Mouse (Mus musculus): Measurements from ENCODE around the gene Usp19.

DNA sequence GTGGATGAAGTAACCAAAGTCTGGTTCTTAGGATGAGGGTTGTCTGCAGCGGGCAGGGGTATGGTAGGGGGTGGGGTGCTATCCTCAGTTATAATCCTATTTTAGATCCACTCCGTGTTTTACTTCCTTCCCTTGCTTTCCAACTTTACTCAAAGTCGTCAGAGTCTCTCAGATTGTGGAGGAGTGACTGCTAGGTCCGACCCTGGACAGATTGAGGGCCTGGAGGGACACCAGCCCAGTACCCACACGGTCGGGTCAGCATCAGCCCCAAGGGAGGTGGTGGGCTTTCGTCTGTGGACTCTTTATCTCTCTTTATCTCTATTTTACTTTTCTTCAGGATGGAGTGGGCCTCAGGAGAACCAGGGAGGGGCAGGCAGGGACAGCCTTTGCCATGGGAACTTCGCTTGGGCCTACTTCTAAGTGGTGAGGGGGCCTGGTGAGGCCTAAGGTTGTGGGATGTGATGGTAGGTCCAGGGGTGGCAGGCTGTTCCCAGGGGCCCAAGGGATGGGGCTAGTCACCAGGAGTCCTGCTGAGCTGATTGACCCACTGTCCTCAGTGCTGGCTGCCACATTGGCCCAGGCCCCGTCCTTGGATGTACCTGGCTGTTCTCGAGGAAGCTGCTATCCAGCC is 10.6 kb upstream of the Usp19 start, which contains the start of gene Lamb2:
- TF ChIP-seq POLR2A (IDR thresholded peaks at IDR 0.05; ENCODE audit: insufficient read length, low read depth) (peak; percentile 80), MYOG (IDR thresholded peaks at IDR 0.05; ENCODE audit: control insufficient read depth in 1 of 3, insufficient read depth in 1 of 3, insufficient read length in 2 of 3, low read depth in 2 of 3) (no peak), E2F4 (IDR thresholded peaks at IDR 0.05; ENCODE audit: insufficient read depth) (no peak), USF1 (IDR thresholded peaks at IDR 0.05; ENCODE audit: low read depth) (no peak), MAX (IDR thresholded peaks at IDR 0.05; ENCODE audit: low read depth) (no peak)
